In genomic region chr8:78624738-78625442, GRCm38 (mm10) we compare ENCODE assay signal across 9 mouse cellular contexts.
DNase-seq lines count a peak whose midpoint lies in the region; ATAC-seq lines count a peak whose summit lies in the region.
"Had no signal": no experiment of that assay in that cellular context is flagged by ENCODE, and none has a peak within 500 bp of the region (broad histone marks: within the 10 kb centered on the region; RNA-seq: fewer than 3 reads in every experiment).

No protein-coding gene starts in this region.

- peaks cover 18% of the 10 kb centered on the region for H3K4me1 ChIP-seq in lung, embryonic 15.5 days
- H3K4me1 ChIP-seq in brown adipose tissue, adult 24 weeks (ENCODE audit: control insufficient read depth, insufficient read depth, insufficient read length, low read length), result peaks cover 18% of the 10 kb centered on the region
- peaks cover 19% of the 10 kb centered on the region for H3K4me1 ChIP-seq in limb, embryonic 10.5 days

- no peaks in the 10 kb centered on the region for H3K36me3 ChIP-seq in lung, embryonic 15.5 days
- no peaks in the 10 kb centered on the region for H3K36me3 ChIP-seq in limb, embryonic 10.5 days
- H3K36me3 ChIP-seq: heart, embryonic 15.5 days had no signal

- WGBS in lung, embryonic 15.5 days, result 33% methylated on average over 12 of the region's 12 CpGs
- WGBS in limb, embryonic 10.5 days, result 19% methylated on average over 12 of the region's 12 CpGs

- DNase-seq in lung, postnatal 25 days (ENCODE audit: low spot score), result no peak
- DNase-seq in ES-CJ7 (ENCODE audit: low read depth, low spot score), result peak; percentile 93
- peak; percentile 36 for DNase-seq in limb, embryonic 10.5 days (ENCODE audit: low spot score)
- no peak for DNase-seq in cerebellum, postnatal 36 days
- no peak for DNase-seq in cerebellum, adult 9-10 months
- DNase-seq: thymus, adult 18-20 months had no signal

- H3K4me2 ChIP-seq in lung, embryonic 15.5 days, result no peak overlapping the region
- H3K4me2 ChIP-seq: heart, embryonic 15.5 days had no signal

- ATAC-seq in lung, embryonic 15.5 days (ENCODE audit: borderline replicate concordance, extremely low read depth, low FRiP score, low TSS enrichment), result no peak; the same call in 1 of the 2 replicates

- H3K4me3 ChIP-seq in lung, embryonic 15.5 days, result no peak overlapping the region
- no peak overlapping the region for H3K4me3 ChIP-seq in brown adipose tissue, adult 24 weeks (ENCODE audit: insufficient read depth, low read depth, low read length)
- no peak overlapping the region for H3K4me3 ChIP-seq in limb, embryonic 10.5 days
- H3K4me3 ChIP-seq: heart, embryonic 15.5 days had no signal

- H3K27me3 ChIP-seq in lung, embryonic 15.5 days, result no peaks in the 10 kb centered on the region
- peaks cover 6% of the 10 kb centered on the region; the same call in 1 of the 2 replicates for H3K27me3 ChIP-seq in limb, embryonic 10.5 days (ENCODE audit: low read depth, poor library complexity, severe bottlenecking)
- H3K27me3 ChIP-seq: heart, embryonic 15.5 days had no signal

- H3K9me3 ChIP-seq in lung, embryonic 15.5 days, result no peaks in the 10 kb centered on the region
- H3K9me3 ChIP-seq in limb, embryonic 10.5 days (replicated peaks), result no peaks in the 10 kb centered on the region
- H3K9me3 ChIP-seq: heart, embryonic 15.5 days had no signal

- peak overlapping the region; percentile 44; the same call in 1 of the 2 replicates for H3K27ac ChIP-seq in lung, embryonic 15.5 days
- peak overlapping the region; percentile 5; the same call in 1 of the 2 replicates for H3K27ac ChIP-seq in brown adipose tissue, adult 24 weeks (replicated peaks; ENCODE audit: low read depth, low read length)
- no peak overlapping the region for H3K27ac ChIP-seq in limb, embryonic 10.5 days
- H3K27ac ChIP-seq: heart, embryonic 15.5 days had no signal

- no peak overlapping the region for H3K9ac ChIP-seq in lung, embryonic 15.5 days
- H3K9ac ChIP-seq: heart, embryonic 15.5 days had no signal

Comparison
In these comparisons a context has a peak if more than half of its experiments do, and no peak if none do; other contexts are left out.
1. DNase-seq: peak in ES-CJ7 (single experiment) and limb, embryonic 10.5 days (single experiment); none in lung, postnatal 25 days (single experiment), cerebellum, postnatal 36 days (0 of 2) and cerebellum, adult 9-10 months (single experiment).